Mouse (Mus musculus) MEL (cell line): ENCODE results near the gene Ccdc180. TPM values are rescaled to one million over a fixed set of nuclear protein-coding genes. Genes with fewer than 3 reads are reported as not detected.

ENCODE experiments used
- DNase-seq: peaks from one replicate; pipeline ENCODE4 v3.0.0; 2011; ENCODE audit warnings: low read depth, low spot score
- H3K27ac ChIP-seq: 2 replicates; pipeline ENCODE4 v1.5.1; 2012; ENCODE audit warnings: low read depth, mild to moderate bottlenecking, control low read depth, low read length, moderate library complexity; ENCODE audit not compliant: control insufficient read depth
- H3K27me3 ChIP-seq, 2 experiments: fragments of 150-350 bp in 1 of 2; sonication (generic) in 1 of 2; 2 replicates each; pipeline ENCODE4 v1.6.1; 2012; ENCODE audit warnings: low read length in 2 of 2, mild to moderate bottlenecking in 2 of 2, improper control_type of control experiment in 1 of 2, moderate library complexity in 1 of 2; ENCODE audit not compliant: insufficient read depth in 2 of 2, control insufficient read depth in 1 of 2
- H3K36me3 ChIP-seq, 2 experiments: 2 replicates each; pipeline ENCODE4 v1.6.1; 2012 to 2014; ENCODE audit warnings: low read length in 2 of 2, improper control_type of control experiment in 1 of 2, inconsistent platforms in 1 of 2, mild to moderate bottlenecking in 1 of 2; ENCODE audit not compliant: insufficient read depth in 2 of 2, control insufficient read depth in 1 of 2
- H3K4me1 ChIP-seq, 2 experiments: fragments of 150-350 bp in 1 of 2; sonication (generic) in 1 of 2; 2 replicates each; pipeline ENCODE4 v1.6.1; 2012; ENCODE audit warnings: low read length in 2 of 2, improper control_type of control experiment in 1 of 2, mild to moderate bottlenecking in 1 of 2; ENCODE audit not compliant: insufficient read depth in 2 of 2, control insufficient read depth in 1 of 2
- H3K4me3 ChIP-seq, 2 experiments: fragments of 150-350 bp in 1 of 2; sonication (generic) in 1 of 2; 2 replicates each; pipeline ENCODE4 v1.5.1; 2012; ENCODE audit warnings: low read depth in 2 of 2, low read length in 2 of 2, mild to moderate bottlenecking in 2 of 2, moderate library complexity in 2 of 2, control low read depth in 1 of 2, improper control_type of control experiment in 1 of 2; ENCODE audit not compliant: control insufficient read depth in 1 of 2, insufficient read depth in 1 of 2
- H3K79me2 ChIP-seq: 2 replicates; pipeline ENCODE4 v1.6.1; 2012; ENCODE audit warnings: mild to moderate bottlenecking, low read length, moderate library complexity; ENCODE audit not compliant: control insufficient read depth, poor library complexity, insufficient read depth
- H3K9ac ChIP-seq: 2 replicates; pipeline ENCODE4 v1.6.1; 2012; ENCODE audit warnings: low read depth, mild to moderate bottlenecking, control low read depth, low read length, moderate library complexity; ENCODE audit not compliant: control insufficient read depth, poor library complexity, severe bottlenecking
- H3K9me3 ChIP-seq: fragments of 150-350 bp; sonication (generic); replicated peaks from 2 replicates; pipeline ENCODE4 v1.6.1; 2012; ENCODE audit warnings: mild to moderate bottlenecking, low read length, improper control_type of control experiment, moderate library complexity; ENCODE audit not compliant: insufficient read depth
- CHD1 ChIP-seq: IDR thresholded peaks from 2 replicates; pipeline ENCODE4 v1.6.1; 2012; ENCODE audit warnings: low read depth, mild to moderate bottlenecking, inconsistent platforms, low read length, improper control_type of control experiment
- CHD2 ChIP-seq: IDR thresholded peaks from 2 replicates; pipeline ENCODE4 v1.6.1; 2011; ENCODE audit warnings: low read length, improper control_type of control experiment
- CTCF ChIP-seq, 3 experiments: IDR thresholded peaks in 2 of 3; conservative IDR thresholded peaks in 1 of 3; 2 replicates each; pipeline ENCODE4 v1.5.1; 2011 to 2012; ENCODE audit warnings: low read length in 3 of 3, low read depth in 2 of 3, mild to moderate bottlenecking in 2 of 3, improper control_type of control experiment in 1 of 3, inconsistent platforms in 1 of 3, mixed read lengths in 1 of 3, moderate library complexity in 1 of 3; ENCODE audit not compliant: control insufficient read depth in 1 of 3, insufficient read depth in 1 of 3, poor library complexity in 1 of 3, severe bottlenecking in 1 of 3
- ELF1 ChIP-seq: IDR thresholded peaks from 2 replicates; pipeline ENCODE4 v1.6.1; 2014; ENCODE audit warnings: low read depth, mild to moderate bottlenecking, inconsistent platforms, low read length, improper control_type of control experiment, moderate library complexity
- GABPA ChIP-seq: IDR thresholded peaks from 2 replicates; pipeline ENCODE4 v1.6.1; 2012; ENCODE audit warnings: low read depth, mild to moderate bottlenecking, inconsistent platforms, low read length, improper control_type of control experiment, moderate library complexity
- HCFC1 ChIP-seq: IDR thresholded peaks from 2 replicates; pipeline ENCODE4 v1.6.1; 2012; ENCODE audit warnings: low read depth, mild to moderate bottlenecking, inconsistent platforms, low read length, improper control_type of control experiment, moderate library complexity
- KAT2A ChIP-seq: conservative IDR thresholded peaks from 2 replicates; pipeline ENCODE4 v1.6.1; 2012; ENCODE audit warnings: low read depth, low read length, improper control_type of control experiment, inconsistent platforms
- MAFK ChIP-seq: IDR thresholded peaks from 2 replicates; pipeline ENCODE4 v1.6.1; 2011; ENCODE audit warnings: low read depth, mild to moderate bottlenecking, low read length, improper control_type of control experiment, borderline replicate concordance
- MAX ChIP-seq: IDR thresholded peaks from 2 replicates; pipeline ENCODE4 v1.6.1; 2011; ENCODE audit warnings: low read length, improper control_type of control experiment
- MEF2A ChIP-seq: IDR thresholded peaks from 2 replicates; pipeline ENCODE4 v1.6.1; 2014; ENCODE audit warnings: low read depth, mild to moderate bottlenecking, inconsistent platforms, low read length, improper control_type of control experiment; ENCODE audit not compliant: poor library complexity, insufficient replicate concordance, severe bottlenecking; ENCODE audit errors: extremely low read depth
- MYC ChIP-seq: IDR thresholded peaks from 2 replicates; pipeline ENCODE4 v1.6.1; 2011; ENCODE audit warnings: low read depth, mild to moderate bottlenecking, low read length, improper control_type of control experiment, moderate library complexity
- NELFE ChIP-seq: IDR thresholded peaks from 2 replicates; pipeline ENCODE4 v1.6.1; 2011; ENCODE audit warnings: low read depth, low read length, improper control_type of control experiment
- NRF1 ChIP-seq: IDR thresholded peaks from 2 replicates; pipeline ENCODE4 v1.6.1; 2014; ENCODE audit warnings: low read depth, mild to moderate bottlenecking, inconsistent platforms, low read length, improper control_type of control experiment, moderate library complexity; ENCODE audit not compliant: poor library complexity, insufficient read depth, severe bottlenecking
- POLR2A ChIP-seq, 2 experiments: IDR thresholded peaks; 2 replicates each; pipeline ENCODE4 v1.6.1; 2011 to 2012; ENCODE audit warnings: low read length in 2 of 2, mild to moderate bottlenecking in 2 of 2, control low read depth in 1 of 2, improper control_type of control experiment in 1 of 2, low read depth in 1 of 2, moderate library complexity in 1 of 2; ENCODE audit not compliant: control insufficient read depth in 1 of 2, insufficient read depth in 1 of 2, poor library complexity in 1 of 2
- POLR2AphosphoS2 ChIP-seq: IDR thresholded peaks from 2 replicates; pipeline ENCODE4 v1.6.1; 2011; ENCODE audit warnings: low read length, improper control_type of control experiment
- POLR2AphosphoS5 ChIP-seq: IDR thresholded peaks from 2 replicates; pipeline ENCODE4 v1.6.1; 2012; ENCODE audit warnings: low read depth, borderline replicate concordance, mild to moderate bottlenecking, inconsistent platforms, low read length, moderate library complexity, mixed read lengths
- RAD21 ChIP-seq: IDR thresholded peaks from 2 replicates; pipeline ENCODE4 v1.6.1; 2011; ENCODE audit warnings: mild to moderate bottlenecking, low read depth, low read length, improper control_type of control experiment
- SIN3A ChIP-seq: IDR thresholded peaks from 2 replicates; pipeline ENCODE4 v1.6.1; 2012; ENCODE audit warnings: low read length, improper control_type of control experiment, inconsistent platforms
- SMC3 ChIP-seq: IDR thresholded peaks from 2 replicates; pipeline ENCODE4 v1.6.1; 2011; ENCODE audit warnings: low read depth, low read length, improper control_type of control experiment
- TAL1 ChIP-seq: IDR thresholded peaks from 2 replicates; pipeline ENCODE4 v1.6.1; 2012; ENCODE audit warnings: mild to moderate bottlenecking, inconsistent platforms, low read length, moderate library complexity, mixed read lengths
- TBP ChIP-seq: IDR thresholded peaks from 2 replicates; pipeline ENCODE4 v1.8.0; 2011; ENCODE audit warnings: low read depth, low read length, improper control_type of control experiment
- TCF12 ChIP-seq: IDR thresholded peaks from 2 replicates; pipeline ENCODE4 v1.6.1; 2014; ENCODE audit warnings: low read depth, mild to moderate bottlenecking, inconsistent platforms, low read length, improper control_type of control experiment, moderate library complexity
- USF1 ChIP-seq: IDR thresholded peaks from 2 replicates; pipeline ENCODE4 v1.6.1; 2014; ENCODE audit warnings: low read depth, mild to moderate bottlenecking, inconsistent platforms, low read length, improper control_type of control experiment, moderate library complexity
- USF2 ChIP-seq, 2 experiments: IDR thresholded peaks; 2 replicates each; pipeline ENCODE4 v1.6.1; 2011 to 2012; ENCODE audit warnings: improper control_type of control experiment in 2 of 2, low read length in 2 of 2, borderline replicate concordance in 1 of 2, inconsistent platforms in 1 of 2, low read depth in 1 of 2, mild to moderate bottlenecking in 1 of 2; ENCODE audit not compliant: insufficient read depth in 1 of 2
- ZC3H11A ChIP-seq: IDR thresholded peaks from 2 replicates; pipeline ENCODE4 v1.6.1; 2012; ENCODE audit warnings: low read depth, mild to moderate bottlenecking, inconsistent platforms, low read length, improper control_type of control experiment
- ZMIZ1 ChIP-seq: IDR thresholded peaks from 2 replicates; pipeline ENCODE4 v1.6.1; 2012; ENCODE audit warnings: low read depth, mild to moderate bottlenecking, inconsistent platforms, low read length, improper control_type of control experiment, moderate library complexity
- ZNF384 ChIP-seq: IDR thresholded peaks from 2 replicates; pipeline ENCODE4 v1.6.1; 2012; ENCODE audit warnings: low read depth, mild to moderate bottlenecking, inconsistent platforms, low read length, improper control_type of control experiment
- polyA plus RNA-seq, 2 experiments: library from polyadenylated mRNA; stranded (reverse) in 1 of 2; unstranded in 1 of 2; fragments of >175 nt in 1 of 2; fragments of >200 nt in 1 of 2; gene quantifications; 2 replicates each; pipeline versions ENCODE4 v1.2.1 to v1.2.4; 2012; ENCODE audit warnings: low replicate concordance in 2 of 2, low read depth in 1 of 2; ENCODE audit not compliant: insufficient read length in 2 of 2, insufficient read depth in 1 of 2, missing spikeins in 1 of 2
- total RNA-seq: library from RNA; depleted of rRNA; stranded (reverse); fragments of 300-350 nt; gene quantifications from 2 replicates; pipeline ENCODE4 v1.2.3, GENCODE M21; 2012

Ccdc180 gene
- total and polyA plus RNA-seq, 3 experiments: 0.08 to 0.31 TPM; not detected in 1

DNA sequence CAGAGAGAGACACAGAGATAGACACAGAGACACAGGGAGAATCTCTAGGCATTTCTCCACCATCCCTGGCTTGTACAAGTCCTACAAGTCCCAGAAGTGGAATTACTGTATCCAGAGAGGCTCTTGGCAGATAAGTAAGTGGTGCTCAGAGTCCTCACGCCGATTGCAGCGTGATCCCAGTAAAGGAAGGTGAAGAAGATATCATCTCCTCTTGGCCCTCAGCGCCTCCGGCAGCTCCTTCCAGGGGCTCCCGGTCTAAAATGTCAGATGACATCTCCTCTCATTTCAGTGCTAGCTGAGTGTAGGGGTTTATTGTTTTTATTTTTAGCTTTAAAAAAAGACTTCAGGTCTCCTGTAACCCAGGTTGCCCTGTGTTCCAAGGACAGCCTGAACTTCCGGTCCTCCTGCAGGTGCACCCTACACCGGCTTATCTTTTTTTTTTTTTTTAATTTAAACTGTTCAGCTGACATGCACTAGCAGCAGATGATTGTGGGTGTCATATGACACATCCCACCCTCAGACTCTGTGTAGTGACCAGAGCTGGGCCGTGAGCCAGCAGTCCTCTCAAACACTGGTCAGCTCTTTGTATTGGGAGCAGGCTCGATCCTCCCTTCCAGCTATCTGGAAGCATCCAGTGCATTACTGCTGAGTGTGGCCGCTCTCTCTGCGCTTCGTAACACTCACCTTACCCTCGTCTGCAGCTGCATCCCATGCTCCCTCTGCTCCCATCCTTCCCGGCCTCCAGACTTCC is 36.4 kb upstream of the Ccdc180 start:
- Histone ChIP-seq H3K79me2 (no peaks in the 10 kb centered on the region), H3K4me3 (no peak overlapping the region), H3K27ac (no peak overlapping the region), H3K27me3 (peaks cover 5% of the 10 kb centered on the region in 2 experiments; a peak in 3 of 4 replicates), H3K4me1 (no peaks in the 10 kb centered on the region), H3K9ac (no peak overlapping the region), H3K9me3 (no peaks in the 10 kb centered on the region), H3K36me3 (no peaks in the 10 kb centered on the region)
- no peak for DNase-seq
- TF ChIP-seq ELF1 (no peak), TBP (no peak), MAFK (no peak), POLR2AphosphoS2 (no peak), MAX (no peak), USF1 (no peak), GABPA (no peak), SIN3A (no peak), TAL1 (no peak), NELFE (no peak), CHD1 (no peak), ZMIZ1 (no peak), POLR2A (IDR thresholded peaks at IDR 0.05; ENCODE audit: control insufficient read depth in 1 of 2, insufficient read depth in 1 of 2, low read depth in 1 of 2, low read length in 2 of 2, poor library complexity in 1 of 2) (no peak), CTCF (IDR thresholded peaks at IDR 0.05 in 2 of 3, conservative IDR thresholded peaks at IDR 0.05 in 1 of 3; ENCODE audit: control insufficient read depth in 1 of 3, insufficient read depth in 1 of 3, low read depth in 2 of 3, low read length in 3 of 3, poor library complexity in 1 of 3, severe bottlenecking in 1 of 3) (no peak), POLR2AphosphoS5 (no peak), NRF1 (no peak)

DNA sequence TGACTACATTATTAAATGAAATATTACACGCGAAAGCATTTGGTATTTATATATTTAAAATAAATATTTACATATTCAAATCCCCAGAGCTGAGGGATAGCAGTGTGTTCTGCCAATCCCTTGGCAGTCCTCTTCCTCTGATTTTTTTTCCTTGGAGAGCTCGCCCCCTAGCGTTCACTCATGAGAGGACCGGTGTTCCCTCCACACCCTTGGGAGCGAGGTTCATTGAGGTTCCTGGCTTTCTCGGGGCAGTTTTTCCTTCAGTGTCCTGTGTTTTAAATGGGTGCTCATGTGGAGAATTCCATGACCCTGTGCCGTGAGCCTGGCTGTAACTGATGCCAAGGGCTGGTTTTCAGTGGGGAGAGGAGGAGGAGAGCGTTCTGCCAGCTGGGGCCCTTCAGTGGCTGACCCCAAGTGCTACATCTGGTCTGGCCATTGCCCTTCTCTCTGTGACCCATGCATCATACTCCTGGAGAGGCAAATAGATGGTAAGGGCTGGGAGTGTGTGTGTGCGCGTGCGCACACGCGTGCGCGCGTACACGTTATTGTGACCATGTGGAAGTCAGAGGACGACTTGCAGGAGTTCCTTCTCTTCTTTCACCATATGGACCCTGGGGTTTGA is 34.2 kb upstream of the Ccdc180 start:
- no peaks in the 10 kb centered on the region for H3K4me1 ChIP-seq
- no peak overlapping the region for H3K27ac ChIP-seq
- no peaks in the 10 kb centered on the region for H3K79me2 ChIP-seq
- no peaks in the 10 kb centered on the region for H3K9me3 ChIP-seq
- H3K4me3 ChIP-seq: no peak overlapping the region
- H3K36me3 ChIP-seq: no peaks in the 10 kb centered on the region
- no peak overlapping the region for H3K9ac ChIP-seq
- no peak for TF ChIP-seq TCF12
- no peak for TF ChIP-seq ZMIZ1
- TF ChIP-seq MAFK: no peak
- TF ChIP-seq RAD21: peak; percentile 68
- no peak for TF ChIP-seq NRF1
- TF ChIP-seq USF1: no peak
- no peak for TF ChIP-seq CHD2
- no peak for TF ChIP-seq POLR2AphosphoS2
- TF ChIP-seq CTCF (IDR thresholded peaks at IDR 0.05 in 2 of 3, conservative IDR thresholded peaks at IDR 0.05 in 1 of 3; ENCODE audit: control insufficient read depth in 1 of 3, insufficient read depth in 1 of 3, low read depth in 2 of 3, low read length in 3 of 3, poor library complexity in 1 of 3, severe bottlenecking in 1 of 3): peak; percentile 72 to 78 (median 74)
- TF ChIP-seq GABPA: no peak
- peak; percentile 57 for TF ChIP-seq SMC3
- TF ChIP-seq MEF2A: no peak
- no peak for TF ChIP-seq USF2 (IDR thresholded peaks at IDR 0.05; ENCODE audit: borderline replicate concordance in 1 of 2, insufficient read depth in 1 of 2, low read depth in 1 of 2, low read length in 2 of 2)
- no peak for TF ChIP-seq KAT2A
- no peak for TF ChIP-seq HCFC1
- TF ChIP-seq ZC3H11A: peak; percentile 24
- no peak for TF ChIP-seq POLR2AphosphoS5
- no peak for TF ChIP-seq ZNF384
- TF ChIP-seq MYC: no peak
- DNase-seq: peak; percentile 63
- peaks cover 4 to 5% of the 10 kb centered on the region in 2 experiments; a peak in 3 of 4 replicates for H3K27me3 ChIP-seq
